Mouse (Mus musculus): ENCODE data around the gene C530025M09Rik.

Gene C530025M09Rik

DNA sequence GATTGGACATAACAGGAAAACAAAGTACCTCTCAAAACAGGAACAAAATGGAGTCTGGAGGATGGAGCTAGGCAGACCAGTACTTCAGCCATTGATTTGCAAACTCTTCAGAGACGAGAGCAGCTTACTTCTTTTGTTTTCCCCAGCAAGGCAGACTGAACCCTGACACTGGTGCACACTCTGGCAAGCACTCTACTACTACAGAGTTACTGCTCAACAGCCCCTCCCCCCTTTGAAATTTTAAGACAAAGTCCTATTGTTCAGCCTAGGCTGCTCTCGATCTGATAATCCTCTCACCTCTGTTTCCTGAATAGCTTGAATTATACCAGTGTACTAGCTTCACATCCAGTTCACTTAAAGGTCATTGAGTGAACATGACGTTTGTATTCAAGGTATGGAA, 32.4 kb downstream of the C530025M09Rik start:
- no peak for DNase-seq

Measured in kidney, postnatal 10 days (tissue).